Mouse (Mus musculus) lung, postnatal 0 days (tissue): ENCODE measurements around the gene Map1lc3b.

Source experiments
- CTCF ChIP-seq: IDR thresholded peaks from 2 replicates; pipeline ENCODE4 v1.5.1; 2016; ENCODE audit warnings: antibody characterized with exemption, mild to moderate bottlenecking
- EP300 ChIP-seq: IDR thresholded peaks from 2 replicates; pipeline ENCODE4 v1.6.1; 2016; ENCODE audit warnings: antibody characterized with exemption, mild to moderate bottlenecking, control low read depth

DNA sequence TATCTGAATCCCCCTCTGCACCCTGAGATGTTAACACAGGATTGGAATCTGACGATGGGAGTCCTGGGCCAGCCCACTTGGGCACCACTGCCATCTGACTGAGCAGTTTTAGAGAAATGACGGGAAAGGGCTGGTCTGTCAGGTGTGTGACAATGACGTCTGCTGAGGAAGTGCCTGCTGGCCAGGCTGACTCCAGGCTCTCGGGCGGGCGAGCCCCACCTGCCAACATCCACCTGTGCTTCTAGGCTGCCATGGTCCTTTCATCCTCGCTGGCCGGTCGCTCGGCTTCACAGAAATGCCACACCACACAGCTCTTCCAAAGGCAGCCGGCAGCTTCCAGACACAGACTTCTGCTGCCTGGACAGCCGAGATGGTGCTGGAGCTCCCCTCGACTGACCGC, 9.7 kb downstream of the Map1lc3b start:
- TF ChIP-seq EP300 (no peak), CTCF (no peak)
